Comparison of ENCODE assay signal across 10 mouse cellular contexts in the genomic region with DNA sequence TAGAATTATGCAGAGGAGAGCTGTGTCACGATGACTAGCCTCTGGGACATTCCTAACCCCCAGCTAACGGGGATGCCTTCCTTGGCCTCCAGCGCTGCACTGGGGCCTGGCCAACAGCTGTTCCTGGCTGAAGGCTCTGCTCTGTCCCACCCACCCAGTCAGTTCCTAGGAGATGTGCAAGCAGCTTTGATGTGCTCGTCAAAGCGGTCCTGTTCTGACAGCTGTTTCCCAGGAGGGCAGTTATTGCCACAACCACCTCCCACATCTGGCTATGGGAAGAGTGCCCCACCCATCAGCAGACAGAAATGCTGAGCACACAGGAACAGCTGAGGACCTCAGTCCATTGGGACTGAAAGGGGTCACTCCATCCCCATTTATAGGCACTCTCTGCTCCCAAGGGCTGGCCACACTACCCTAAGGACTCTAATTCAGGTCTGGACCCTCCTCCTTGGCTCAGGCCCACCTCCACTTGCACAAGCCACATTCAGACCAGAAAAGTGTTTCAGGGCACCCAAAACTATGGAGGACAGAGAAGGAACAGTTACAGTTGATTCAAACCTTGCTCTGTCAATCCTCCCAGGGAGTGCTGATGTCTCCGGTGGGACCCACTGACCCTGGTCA.
DNase-seq lines count a peak whose midpoint lies in the region; ATAC-seq lines count a peak whose summit lies in the region.
"Had no signal": no experiment of that assay in that cellular context is flagged by ENCODE, and none has a peak within 500 bp of the region (broad histone marks: within the 10 kb centered on the region; RNA-seq: fewer than 3 reads in every experiment).

No protein-coding gene starts in this region.

- no peaks in the 10 kb centered on the region for H3K9me3 ChIP-seq in embryonic facial prominence, embryonic 14.5 days (ENCODE audit: control insufficient read depth, low read length)
- no peaks in the 10 kb centered on the region for H3K9me3 ChIP-seq in intestine, embryonic 14.5 days (ENCODE audit: control insufficient read depth, low read length)

- no peak overlapping the region; the same call in 1 of the 2 replicates for H3K4me2 ChIP-seq in embryonic facial prominence, embryonic 14.5 days (ENCODE audit: low read depth, low read length)
- H3K4me2 ChIP-seq in intestine, embryonic 14.5 days (ENCODE audit: low read length) = no peak overlapping the region

- H3K27ac ChIP-seq in embryonic facial prominence, embryonic 14.5 days (replicated peaks; ENCODE audit: low read depth, low read length) = peak overlapping the region; percentile 82
- H3K27ac ChIP-seq in intestine, embryonic 14.5 days (ENCODE audit: low read depth) = peak overlapping the region; percentile 80
- H3K27ac ChIP-seq: liver, embryonic 14.5 days had no signal

- H3K4me3 ChIP-seq in embryonic facial prominence, embryonic 14.5 days (ENCODE audit: low read depth, low read length) = no peak overlapping the region
- H3K4me3 ChIP-seq in intestine, embryonic 14.5 days (ENCODE audit: low read depth, low read length) = no peak overlapping the region

- no peaks in the 10 kb centered on the region for H3K27me3 ChIP-seq in embryonic facial prominence, embryonic 14.5 days (replicated peaks; ENCODE audit: control insufficient read depth, insufficient read depth, low read length)
- no peaks in the 10 kb centered on the region for H3K27me3 ChIP-seq in intestine, embryonic 14.5 days (replicated peaks; ENCODE audit: control insufficient read depth, insufficient read depth, low read length)
- H3K27me3 ChIP-seq: Patski had no signal

- peak; percentile 77 for ATAC-seq in embryonic facial prominence, embryonic 14.5 days (ENCODE audit: low read depth)
- ATAC-seq in intestine, embryonic 14.5 days (replicated peaks; ENCODE audit: low FRiP score, low TSS enrichment, low read depth) = no peak; the same call in 1 of the 2 replicates
- ATAC-seq: Patski had no signal

- DNase-seq in kidney, adult 18-20 months = peak; percentile 34
- no peak for DNase-seq in kidney, adult 8-10 months
- DNase-seq in embryonic facial prominence, embryonic 14.5 days (ENCODE audit: low spot score) = peak; percentile 87
- peak; percentile 69 for DNase-seq in intestine, embryonic 14.5 days (ENCODE audit: low spot score)
- DNase-seq in lung, postnatal 10 days = peak; percentile 80
- no peak for DNase-seq in layer of hippocampus, postnatal 10 days (ENCODE audit: low spot score in 2 of 2)
- no peak for DNase-seq in adrenal gland, adult 18-20 months (ENCODE audit: low spot score in 2 of 2)
- DNase-seq in cerebellum, adult 11 months = no peak

- 0 out of 2 replicates have a peak overlapping the region, but pooled peaks have one; percentile 35 for H3K9ac ChIP-seq in embryonic facial prominence, embryonic 14.5 days (ENCODE audit: low read depth, low read length)
- 0 out of 2 replicates have a peak overlapping the region, but pooled peaks have one; percentile 25 for H3K9ac ChIP-seq in intestine, embryonic 14.5 days (ENCODE audit: low read length)
- H3K9ac ChIP-seq: liver, embryonic 14.5 days had no signal

- peaks cover 20% of the 10 kb centered on the region for H3K4me1 ChIP-seq in embryonic facial prominence, embryonic 14.5 days (ENCODE audit: control insufficient read depth, insufficient read depth, low read length)
- H3K4me1 ChIP-seq in intestine, embryonic 14.5 days (replicated peaks; ENCODE audit: control insufficient read depth, insufficient read depth, low read length) = peaks cover 25% of the 10 kb centered on the region

- H3K36me3 ChIP-seq in embryonic facial prominence, embryonic 14.5 days (ENCODE audit: control insufficient read depth, insufficient read depth, low read length) = no peaks in the 10 kb centered on the region
- H3K36me3 ChIP-seq in intestine, embryonic 14.5 days (ENCODE audit: control insufficient read depth, insufficient read depth, low read length) = no peaks in the 10 kb centered on the region

- WGBS in embryonic facial prominence, embryonic 14.5 days = 28% methylated on average over 6 of the region's 6 CpGs
- WGBS in intestine, embryonic 14.5 days = 31% methylated on average over 6 of the region's 6 CpGs

Comparison
In these comparisons a context has a peak if more than half of its experiments do, and no peak if none do; other contexts are left out.
1. DNase-seq: peak in kidney, adult 18-20 months (single experiment), embryonic facial prominence, embryonic 14.5 days (single experiment), intestine, embryonic 14.5 days (single experiment) and lung, postnatal 10 days (single experiment); none in kidney, adult 8-10 months (0 of 2), layer of hippocampus, postnatal 10 days (0 of 2), adrenal gland, adult 18-20 months (0 of 2) and cerebellum, adult 11 months (single experiment).